In genomic region chr11:78596750-78597149, GRCm38 (mm10) we compare ENCODE assay signal across 16 mouse cellular contexts. TPM values are rescaled to one million over a fixed set of nuclear protein-coding genes. Genes with fewer than 3 reads are reported as not detected.
DNase-seq lines count a peak whose midpoint lies in the region; ATAC-seq and TF ChIP-seq lines count a peak whose summit lies in the region.
"Had no signal": no experiment of that assay in that cellular context is flagged by ENCODE, and none has a peak within 500 bp of the region (broad histone marks: within the 10 kb centered on the region; RNA-seq: fewer than 3 reads in every experiment).

No protein-coding gene starts in this region.

- no peak overlapping the region for H3K9ac ChIP-seq in neural tube, embryonic 13.5 days
- no peak overlapping the region for H3K9ac ChIP-seq in limb, embryonic 11.5 days (ENCODE audit: low read length)
- H3K9ac ChIP-seq: lung, embryonic 15.5 days had no signal

- peaks cover 8% of the 10 kb centered on the region; the same call in 1 of the 2 replicates for H3K36me3 ChIP-seq in neural tube, embryonic 13.5 days
- no peaks in the 10 kb centered on the region for H3K36me3 ChIP-seq in limb, embryonic 11.5 days (ENCODE audit: control insufficient read depth, insufficient read depth, low read length)
- H3K36me3 ChIP-seq: lung, embryonic 15.5 days had no signal

- H3K4me2 ChIP-seq in neural tube, embryonic 13.5 days, result no peak overlapping the region
- no peak overlapping the region for H3K4me2 ChIP-seq in limb, embryonic 11.5 days (ENCODE audit: low read depth, severe bottlenecking)
- H3K4me2 ChIP-seq: lung, embryonic 15.5 days had no signal

- ATAC-seq in neural tube, embryonic 13.5 days (ENCODE audit: low read depth), result peak; percentile 56
- peak; percentile 76 for ATAC-seq in limb, embryonic 11.5 days (ENCODE audit: insufficient number of reproducible peaks, low FRiP score, low TSS enrichment, low read depth)

- peaks cover 19% of the 10 kb centered on the region for H3K4me1 ChIP-seq in neural tube, embryonic 13.5 days (replicated peaks)
- H3K4me1 ChIP-seq in limb, embryonic 11.5 days (ENCODE audit: control insufficient read depth, insufficient read depth, low read length), result peaks cover 11% of the 10 kb centered on the region; the same call in 1 of the 2 replicates
- H3K4me1 ChIP-seq in lung, adult 2 months (ENCODE audit: control insufficient read depth, insufficient read depth, low read length), result peaks cover 9% of the 10 kb centered on the region

- H3K9me3 ChIP-seq in neural tube, embryonic 13.5 days, result no peaks in the 10 kb centered on the region
- H3K9me3 ChIP-seq in limb, embryonic 11.5 days (ENCODE audit: control insufficient read depth, low read length), result no peaks in the 10 kb centered on the region
- H3K9me3 ChIP-seq: heart, embryonic 10.5 days; lung, embryonic 15.5 days had no signal

- peak; percentile 40 for DNase-seq in heart, adult 11 months
- DNase-seq in heart, postnatal 4 days, result no peak
- DNase-seq in neural tube, embryonic 10.5 days (ENCODE audit: extremely low spot score, low spot score), result no peak
- DNase-seq in limb, embryonic 11.5 days (ENCODE audit: low spot score), result peak; percentile 66
- DNase-seq in telencephalon, adult 2 months (ENCODE audit: low read depth, low spot score), result peak; percentile 39
- no peak for DNase-seq in adrenal gland, adult (ENCODE audit: inconsistent age in 2 of 2, low spot score in 1 of 2)
- DNase-seq in lung, adult 2 months, result no peak
- DNase-seq: cerebellum, adult 9-11 months; heart, postnatal 36 days; liver; right cerebral cortex, postnatal 4 days; thymus, postnatal 36 days had no signal

- no peak for TF ChIP-seq CTCF in lung, adult 2 months (IDR thresholded peaks at IDR 0.05; ENCODE audit: insufficient read depth, low read length)

- H3K27ac ChIP-seq in neural tube, embryonic 13.5 days (replicated peaks), result no peak overlapping the region
- H3K27ac ChIP-seq in limb, embryonic 11.5 days (replicated peaks; ENCODE audit: low read depth, low read length), result no peak overlapping the region
- H3K27ac ChIP-seq: heart, embryonic 10.5 days; lung, embryonic 15.5 days had no signal

- H3K27me3 ChIP-seq in neural tube, embryonic 13.5 days, result no peaks in the 10 kb centered on the region
- no peaks in the 10 kb centered on the region for H3K27me3 ChIP-seq in limb, embryonic 11.5 days (ENCODE audit: control insufficient read depth, insufficient read depth, low read length)
- H3K27me3 ChIP-seq: lung, embryonic 15.5 days had no signal

- no peak overlapping the region for H3K4me3 ChIP-seq in neural tube, embryonic 13.5 days
- H3K4me3 ChIP-seq in limb, embryonic 11.5 days (ENCODE audit: low read depth, low read length), result no peak overlapping the region
- H3K4me3 ChIP-seq in lung, adult 2 months (replicated peaks; ENCODE audit: extremely low read depth, low read depth, low read length), result no peak overlapping the region
- H3K4me3 ChIP-seq: erythroblast, embryonic 14.5 days; heart, embryonic 10.5 days; lung, embryonic 15.5 days had no signal

- TF ChIP-seq POLR2A in lung, adult 2 months (IDR thresholded peaks at IDR 0.05; ENCODE audit: borderline replicate concordance, extremely low read depth, low read depth, low read length), result no peak

RNA-seq across cellular contexts. Expression of gene Tmem97, which starts 46.2 kb away (rescaled TPM):
- 10 to 100 TPM; 31.4 to 32.3 TPM for total RNA-seq in heart, postnatal 4 days (2021)
- 29.1 and 31.5 TPM in 2 replicates for polyA plus RNA-seq in neural tube, embryonic 13.5 days (2015; fragmentation: Nextera tagmentation; extraction: Ambion mirVana)
- polyA plus RNA-seq in limb, embryonic 11.5 days (2014; fragmentation: Nextera tagmentation; extraction: Ambion mirVana), result 83.3 and 83.8 TPM in 2 replicates
- polyA plus RNA-seq in lung, adult 2 months (2012; rRNA removed), result 23.5 and 27.6 TPM in 2 replicates

Comparison
In these comparisons a context has a peak if more than half of its experiments do, and no peak if none do; other contexts are left out.
1. DNase-seq: peak in heart, adult 11 months (single experiment), limb, embryonic 11.5 days (single experiment) and telencephalon, adult 2 months (single experiment); none in heart, postnatal 4 days (single experiment), neural tube, embryonic 10.5 days (single experiment), adrenal gland, adult (0 of 2) and lung, adult 2 months (single experiment).